ENCODE assay signal across 10 mouse cellular contexts in the genomic region with DNA sequence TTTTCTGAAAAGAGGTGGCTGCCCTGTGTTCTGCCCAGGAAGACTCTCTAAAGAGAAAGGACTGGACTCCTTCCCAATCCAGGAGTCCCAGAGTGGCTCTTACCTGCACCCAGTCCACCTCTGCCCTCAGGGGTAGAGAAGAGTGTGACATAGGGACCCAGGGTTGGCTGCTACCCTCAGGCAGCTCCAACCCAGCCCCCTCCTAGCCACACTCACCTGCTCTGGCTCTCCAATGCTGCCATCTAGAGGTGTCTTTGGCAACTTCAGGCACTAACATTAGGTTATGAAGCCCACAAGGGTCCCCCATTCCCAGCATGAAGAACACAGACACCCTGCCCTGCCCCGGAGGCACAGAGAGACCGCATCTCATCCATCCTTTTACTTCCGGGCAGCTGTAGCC.
DNase-seq lines count a peak whose midpoint lies in the region; ATAC-seq and TF ChIP-seq lines count a peak whose summit lies in the region.
"Had no signal": no experiment of that assay in that cellular context is flagged by ENCODE, and none has a peak within 500 bp of the region (broad histone marks: within the 10 kb centered on the region; RNA-seq: fewer than 3 reads in every experiment).

No protein-coding gene starts in this region.

- no peaks in the 10 kb centered on the region for H3K27me3 ChIP-seq in thymus, adult 2 months (ENCODE audit: control insufficient read depth, insufficient read depth, low read length)
- H3K27me3 ChIP-seq in hindbrain, embryonic 11.5 days (ENCODE audit: control insufficient read depth, insufficient read depth, low read length): no peaks in the 10 kb centered on the region
- H3K27me3 ChIP-seq: embryonic facial prominence, embryonic 15.5 days had no signal

- 57% methylated on average over 3 of the region's 3 CpGs for WGBS in thymus, adult 2 months
- 27% methylated on average over 3 of the region's 3 CpGs for WGBS in hindbrain, embryonic 11.5 days

- H3K9ac ChIP-seq in hindbrain, embryonic 11.5 days (ENCODE audit: low read depth, low read length): no peak overlapping the region
- H3K9ac ChIP-seq: embryonic facial prominence, embryonic 15.5 days; limb, embryonic 15.5 days had no signal

- no peaks in the 10 kb centered on the region for H3K9me3 ChIP-seq in hindbrain, embryonic 11.5 days (ENCODE audit: control insufficient read depth, low read length)
- H3K9me3 ChIP-seq: embryonic facial prominence, embryonic 15.5 days; limb, embryonic 15.5 days had no signal

- peak; percentile 38 for ATAC-seq in hindbrain, embryonic 11.5 days (ENCODE audit: low FRiP score)

- no peak overlapping the region for H3K4me2 ChIP-seq in hindbrain, embryonic 11.5 days (replicated peaks; ENCODE audit: low read depth, low read length)
- H3K4me2 ChIP-seq: embryonic facial prominence, embryonic 15.5 days; limb, embryonic 15.5 days had no signal

- peak; percentile 35 to 63 for DNase-seq in adrenal gland, adult 18-20 months (ENCODE audit: low spot score in 2 of 2)
- DNase-seq in adrenal gland, postnatal 4 days (ENCODE audit: low spot score in 2 of 2): no peak
- DNase-seq in thymus, postnatal 0 days (ENCODE audit: low spot score): peak; percentile 6
- DNase-seq in thymus, adult 2 months: no peak
- DNase-seq in hindbrain, embryonic 11.5 days (ENCODE audit: low spot score): peak; percentile 77
- DNase-seq in left cerebral cortex, adult 2 months (ENCODE audit: extremely low spot score in 1 of 2, low spot score in 2 of 2): peak; percentile 51 to 65
- DNase-seq in right cerebral cortex, adult 2 months (ENCODE audit: low spot score in 2 of 2): peak; percentile 74 to 76
- no peak for DNase-seq in T-cell, adult 2 months (ENCODE audit: low spot score)

- no peaks in the 10 kb centered on the region for H3K36me3 ChIP-seq in thymus, adult 2 months (ENCODE audit: control insufficient read depth, insufficient read depth, low read length)
- no peaks in the 10 kb centered on the region for H3K36me3 ChIP-seq in hindbrain, embryonic 11.5 days (ENCODE audit: control insufficient read depth, insufficient read depth, low read length)
- H3K36me3 ChIP-seq: embryonic facial prominence, embryonic 15.5 days; limb, embryonic 15.5 days had no signal

- no peak overlapping the region for H3K27ac ChIP-seq in thymus, adult 2 months (ENCODE audit: control insufficient read depth, insufficient read depth, low read length)
- H3K27ac ChIP-seq in hindbrain, embryonic 11.5 days (ENCODE audit: low read depth, low read length): no peak overlapping the region
- no peak overlapping the region for H3K27ac ChIP-seq in left cerebral cortex, adult 2 months
- H3K27ac ChIP-seq: embryonic facial prominence, embryonic 15.5 days; limb, embryonic 15.5 days had no signal

- intact Hi-C loops in left cerebral cortex, adult 2 months (cut with DNase I): loop anchor here (5.0 kb wide), 3 partner anchors 455 to 780 kb away; no protein-coding TSS in a partner anchor

- no peaks in the 10 kb centered on the region; the same call in 1 of the 2 replicates for H3K4me1 ChIP-seq in thymus, adult 2 months (replicated peaks; ENCODE audit: control insufficient read depth, insufficient read depth, low read length)
- H3K4me1 ChIP-seq in hindbrain, embryonic 11.5 days (replicated peaks; ENCODE audit: control insufficient read depth, insufficient read depth, low read length): no peaks in the 10 kb centered on the region
- H3K4me1 ChIP-seq: embryonic facial prominence, embryonic 15.5 days; limb, embryonic 15.5 days had no signal

- TF ChIP-seq POLR2A in thymus, adult 2 months (IDR thresholded peaks at IDR 0.05; ENCODE audit: control insufficient read depth, extremely low read depth, insufficient read depth, low read length, poor library complexity): no peak

- no peak overlapping the region for H3K4me3 ChIP-seq in thymus, adult 2 months (ENCODE audit: control insufficient read depth, insufficient read depth, low read length)
- H3K4me3 ChIP-seq in hindbrain, embryonic 11.5 days (ENCODE audit: low read depth, low read length): no peak overlapping the region
- no peak overlapping the region for H3K4me3 ChIP-seq in left cerebral cortex, adult 2 months
- H3K4me3 ChIP-seq: embryonic facial prominence, embryonic 15.5 days; limb, embryonic 15.5 days had no signal

- no peak for TF ChIP-seq CTCF in thymus, adult 2 months (IDR thresholded peaks at IDR 0.05; ENCODE audit: borderline replicate concordance, control insufficient read depth, extremely low read depth, insufficient read depth, low read length, poor library complexity)
- peak; percentile 81 for TF ChIP-seq CTCF in left cerebral cortex, adult 2 months (IDR thresholded peaks at IDR 0.05)

Comparison
In these comparisons a context has a peak if more than half of its experiments do, and no peak if none do; other contexts are left out.
1. DNase-seq: peak in adrenal gland, adult 18-20 months (2 of 2), thymus, postnatal 0 days (single experiment), hindbrain, embryonic 11.5 days (single experiment), left cerebral cortex, adult 2 months (2 of 2) and right cerebral cortex, adult 2 months (2 of 2); none in adrenal gland, postnatal 4 days (0 of 2), thymus, adult 2 months (single experiment) and T-cell, adult 2 months (single experiment).